Mouse (Mus musculus) MEL (cell line): ENCODE measurements at regions not wholly inside any gene's neighbourhood (a gene's known extent, or its start where the extent isn't known, plus 50 kb on each side); places are given as distances from the start of the nearest gene placed in this dataset.

Experiments
- BHLHE40 ChIP-seq: IDR thresholded peaks from 2 replicates; pipeline ENCODE4 v1.6.1; 2012; ENCODE audit warnings: low read depth, mild to moderate bottlenecking, inconsistent platforms, low read length, improper control_type of control experiment, borderline replicate concordance
- CHD2 ChIP-seq: IDR thresholded peaks from 2 replicates; pipeline ENCODE4 v1.6.1; 2011; ENCODE audit warnings: low read length, improper control_type of control experiment
- CTCF ChIP-seq, 3 experiments: IDR thresholded peaks in 2 of 3; conservative IDR thresholded peaks in 1 of 3; 2 replicates each; pipeline ENCODE4 v1.5.1; 2011 to 2012; ENCODE audit warnings: low read length in 3 of 3, low read depth in 2 of 3, mild to moderate bottlenecking in 2 of 3, improper control_type of control experiment in 1 of 3, inconsistent platforms in 1 of 3, mixed read lengths in 1 of 3, moderate library complexity in 1 of 3; ENCODE audit not compliant: control insufficient read depth in 1 of 3, insufficient read depth in 1 of 3, poor library complexity in 1 of 3, severe bottlenecking in 1 of 3
- E2F4 ChIP-seq: IDR thresholded peaks from 2 replicates; pipeline ENCODE4 v1.6.1; 2011; ENCODE audit warnings: low read depth, low read length, improper control_type of control experiment, borderline replicate concordance
- EP300 ChIP-seq, 2 experiments: IDR thresholded peaks; 2 replicates each; pipeline ENCODE4 v1.6.1; 2011; ENCODE audit warnings: improper control_type of control experiment in 2 of 2, low read length in 2 of 2, low read depth in 1 of 2, mild to moderate bottlenecking in 1 of 2
- GABPA ChIP-seq: IDR thresholded peaks from 2 replicates; pipeline ENCODE4 v1.6.1; 2012; ENCODE audit warnings: low read depth, mild to moderate bottlenecking, inconsistent platforms, low read length, improper control_type of control experiment, moderate library complexity
- NELFE ChIP-seq: IDR thresholded peaks from 2 replicates; pipeline ENCODE4 v1.6.1; 2011; ENCODE audit warnings: low read depth, low read length, improper control_type of control experiment
- NRF1 ChIP-seq: IDR thresholded peaks from 2 replicates; pipeline ENCODE4 v1.6.1; 2014; ENCODE audit warnings: low read depth, mild to moderate bottlenecking, inconsistent platforms, low read length, improper control_type of control experiment, moderate library complexity; ENCODE audit not compliant: poor library complexity, insufficient read depth, severe bottlenecking
- POLR2A ChIP-seq, 2 experiments: IDR thresholded peaks; 2 replicates each; pipeline ENCODE4 v1.6.1; 2011 to 2012; ENCODE audit warnings: low read length in 2 of 2, mild to moderate bottlenecking in 2 of 2, control low read depth in 1 of 2, improper control_type of control experiment in 1 of 2, low read depth in 1 of 2, moderate library complexity in 1 of 2; ENCODE audit not compliant: control insufficient read depth in 1 of 2, insufficient read depth in 1 of 2, poor library complexity in 1 of 2
- POLR2AphosphoS5 ChIP-seq: IDR thresholded peaks from 2 replicates; pipeline ENCODE4 v1.6.1; 2012; ENCODE audit warnings: low read depth, borderline replicate concordance, mild to moderate bottlenecking, inconsistent platforms, low read length, moderate library complexity, mixed read lengths
- TBP ChIP-seq: IDR thresholded peaks from 2 replicates; pipeline ENCODE4 v1.8.0; 2011; ENCODE audit warnings: low read depth, low read length, improper control_type of control experiment
- USF1 ChIP-seq: IDR thresholded peaks from 2 replicates; pipeline ENCODE4 v1.6.1; 2014; ENCODE audit warnings: low read depth, mild to moderate bottlenecking, inconsistent platforms, low read length, improper control_type of control experiment, moderate library complexity
- ZC3H11A ChIP-seq: IDR thresholded peaks from 2 replicates; pipeline ENCODE4 v1.6.1; 2012; ENCODE audit warnings: low read depth, mild to moderate bottlenecking, inconsistent platforms, low read length, improper control_type of control experiment
- ZNF384 ChIP-seq: IDR thresholded peaks from 2 replicates; pipeline ENCODE4 v1.6.1; 2012; ENCODE audit warnings: low read depth, mild to moderate bottlenecking, inconsistent platforms, low read length, improper control_type of control experiment

GRCm38 (mm10) chr12:70729961-70730360 lies 95.4 kb upstream of the Frmd6 start:
- TF ChIP-seq POLR2AphosphoS5: no peak
- no peak for TF ChIP-seq EP300 (IDR thresholded peaks at IDR 0.05; ENCODE audit: low read depth in 1 of 2, low read length in 2 of 2)
- TF ChIP-seq ZNF384: no peak
- no peak for TF ChIP-seq BHLHE40
- TF ChIP-seq POLR2A (IDR thresholded peaks at IDR 0.05; ENCODE audit: control insufficient read depth in 1 of 2, insufficient read depth in 1 of 2, low read depth in 1 of 2, low read length in 2 of 2, poor library complexity in 1 of 2): no peak
- TF ChIP-seq CHD2: no peak
- no peak for TF ChIP-seq CTCF (IDR thresholded peaks at IDR 0.05 in 2 of 3, conservative IDR thresholded peaks at IDR 0.05 in 1 of 3; ENCODE audit: control insufficient read depth in 1 of 3, insufficient read depth in 1 of 3, low read depth in 2 of 3, low read length in 3 of 3, poor library complexity in 1 of 3, severe bottlenecking in 1 of 3)
- TF ChIP-seq NELFE: no peak
- TF ChIP-seq E2F4: no peak
- no peak for TF ChIP-seq NRF1
- no peak for TF ChIP-seq USF1
- no peak for TF ChIP-seq ZC3H11A
- TF ChIP-seq GABPA: no peak
- no peak for TF ChIP-seq TBP
